Mouse (Mus musculus) embryonic facial prominence, embryonic 15.5 days (tissue): ENCODE data around the gene Lrrtm3. TPM values are rescaled to one million over a fixed set of nuclear protein-coding genes. Genes with fewer than 3 reads are reported as not detected.

Experiments used
- ATAC-seq: fragments of 200-750 bp; cut with Nextera tagmentation; 2 replicates; pipeline ENCODE4 v1.8.0; 2017; ENCODE audit warnings: low read depth, moderate TSS enrichment; ENCODE audit not compliant: insufficient number of reproducible peaks, low FRiP score, low TSS enrichment
- H3K27ac ChIP-seq: fragments of 300-500 bp; sonication (generic); replicated peaks from 2 replicates; pipeline ENCODE4 v1.5.1; 2015; ENCODE audit warnings: mild to moderate bottlenecking, inconsistent platforms
- H3K27me3 ChIP-seq: fragments of 300-500 bp; sonication (generic); 2 replicates; pipeline ENCODE4 v1.6.1; 2015; ENCODE audit warnings: inconsistent platforms
- H3K36me3 ChIP-seq: fragments of 300-500 bp; sonication (generic); 2 replicates; pipeline ENCODE4 v1.6.1; 2015; ENCODE audit warnings: mild to moderate bottlenecking, inconsistent platforms
- H3K4me1 ChIP-seq: fragments of 300-500 bp; sonication (generic); 2 replicates; pipeline ENCODE4 v1.6.1; 2015; ENCODE audit warnings: inconsistent platforms
- H3K4me2 ChIP-seq: fragments of 300-500 bp; sonication (generic); replicated peaks from 2 replicates; pipeline ENCODE4 v1.6.1; 2015; ENCODE audit warnings: mild to moderate bottlenecking, inconsistent platforms
- H3K4me3 ChIP-seq: fragments of 300-500 bp; sonication (generic); replicated peaks from 2 replicates; pipeline ENCODE4 v1.5.1; 2015; ENCODE audit warnings: mild to moderate bottlenecking, inconsistent platforms
- H3K9ac ChIP-seq: fragments of 300-500 bp; sonication (generic); 2 replicates; pipeline ENCODE4 v1.6.1; 2015; ENCODE audit warnings: inconsistent platforms
- H3K9me3 ChIP-seq: fragments of 300-500 bp; sonication (generic); replicated peaks from 2 replicates; pipeline ENCODE4 v1.6.1; 2016; ENCODE audit warnings: inconsistent platforms
- WGBS: fragments of 180-500 bp; shearing (Covaris S2); methylation state at CpG from one replicate; pipeline ENCODE4 v1.1.7; 2015; 5-methylcytosine and 5-hydroxymethylcytosine counted together
- polyA plus RNA-seq: library from polyadenylated mRNA; unstranded; fragments of >200 nt; fragmentation: Nextera tagmentation; extraction: Ambion mirVana; gene quantifications from 2 replicates; pipeline ENCODE4 v1.2.1, GENCODE M21; 2015

Lrrtm3 gene
- polyA plus RNA-seq, 1 experiment from 2014 or later = 11.5 TPM

- 83% methylated on average over 23 of the region's 23 CpGs for WGBS
- ATAC-seq = no peak
- H3K27ac ChIP-seq = no peak overlapping the region
- no peaks in the 10 kb centered on the region for H3K36me3 ChIP-seq
- H3K27me3 ChIP-seq = no peaks in the 10 kb centered on the region
- no peaks in the 10 kb centered on the region for H3K4me1 ChIP-seq
- H3K9me3 ChIP-seq = no peaks in the 10 kb centered on the region
- no peak overlapping the region for H3K9ac ChIP-seq
- no peak overlapping the region for H3K4me3 ChIP-seq
- H3K4me2 ChIP-seq = no peak overlapping the region
Measured at GRCm38 (mm10) chr10:63886449-63887088, 203.5 kb downstream of the Lrrtm3 start.

GRCm38 (mm10) chr10:63880462-63880903 is 209.6 kb downstream of the Lrrtm3 start:
- H3K36me3 ChIP-seq = no peaks in the 10 kb centered on the region
- 74% methylated on average over 5 of the region's 5 CpGs for WGBS
- ATAC-seq = no peak
- H3K9me3 ChIP-seq = no peaks in the 10 kb centered on the region
- no peak overlapping the region for H3K4me3 ChIP-seq
- no peak overlapping the region for H3K27ac ChIP-seq
- no peak overlapping the region for H3K4me2 ChIP-seq
- no peaks in the 10 kb centered on the region for H3K4me1 ChIP-seq
- no peak overlapping the region for H3K9ac ChIP-seq
- no peaks in the 10 kb centered on the region for H3K27me3 ChIP-seq

Other genes with a start within 250 kb of the Lrrtm3 start
- gene Gm10118, start 162.8 kb downstream of the Lrrtm3 start, polyA plus RNA-seq = 0.25 and 0.43 TPM in 2 replicates